Mouse (Mus musculus) naive thymus-derived CD4-positive, alpha-beta T cell, adult 5 months (primary cell): ENCODE data around the gene Cd38. TPM values are rescaled to one million over a fixed set of nuclear protein-coding genes. Genes with fewer than 3 reads are reported as not detected.

Source experiments
- polyA plus RNA-seq: library from polyadenylated mRNA; unstranded; fragments of 100-300 nt; shearing (Covaris generic); gene quantifications from one replicate; pipeline ENCODE4 v1.2.1, GENCODE M21; 2017

Gene Cd38
- 0.17 TPM for polyA plus RNA-seq

GRCm38 (mm10) chr5:43868253-43868652 lies at the start of gene Cd38:
TSS of gene Cd38 (plus strand) at chr5:43868553.

GRCm38 (mm10) chr5:43818695-43819094 lies 49.7 kb upstream of the Cd38 start, which contains the start of gene Bst1:
TSS of gene Bst1 (plus strand) at chr5:43818885.

GRCm38 (mm10) chr5:43821538-43821937 lies 46.8 kb upstream of the Cd38 start, which contains the start of gene Fbxl5:
TSS of gene Fbxl5 (minus strand) at chr5:43821638.

GRCm38 (mm10) chr5:43912844-43913243 lies 44.5 kb downstream of the Cd38 start, which contains the start of gene Gm7879:
TSS of gene Gm7879 (plus strand) at chr5:43913144.

Other genes with a start within 250 kb of the Cd38 start
- gene Cc2d2a, start 206.2 kb upstream of the Cd38 start, polyA plus RNA-seq: not detected
- gene Bst1, start 49.7 kb upstream of the Cd38 start, polyA plus RNA-seq: not detected
- 71.5 TPM for gene Fbxl5, start 46.9 kb upstream of the Cd38 start, polyA plus RNA-seq
- gene Gm7879, start 44.6 kb downstream of the Cd38 start, polyA plus RNA-seq: not detected
- not detected for gene Fgfbp1, start 113.2 kb downstream of the Cd38 start, polyA plus RNA-seq
- 1.1 TPM for gene Prom1, start 233.5 kb downstream of the Cd38 start, polyA plus RNA-seq